Mouse (Mus musculus) ES-E14 (cell line): ENCODE results near the gene Rhog.

Experiments used
- CHD2 ChIP-seq: IDR thresholded peaks from 2 replicates; pipeline ENCODE4 v1.6.1; 2014; ENCODE audit warnings: mild to moderate bottlenecking, low read depth, low read length, inconsistent platforms
- HCFC1 ChIP-seq: IDR thresholded peaks from 2 replicates; pipeline ENCODE4 v1.6.1; 2012; ENCODE audit warnings: low read length, inconsistent platforms, borderline replicate concordance; ENCODE audit not compliant: insufficient read depth
- MAFK ChIP-seq: IDR thresholded peaks from 2 replicates; pipeline ENCODE4 v1.6.1; 2014; ENCODE audit warnings: mild to moderate bottlenecking, low read depth, low read length, inconsistent platforms; ENCODE audit not compliant: insufficient read depth
- ZNF384 ChIP-seq: IDR thresholded peaks from 2 replicates; pipeline ENCODE4 v1.6.1; 2012; ENCODE audit warnings: low read depth, low read length, inconsistent platforms

DNA sequence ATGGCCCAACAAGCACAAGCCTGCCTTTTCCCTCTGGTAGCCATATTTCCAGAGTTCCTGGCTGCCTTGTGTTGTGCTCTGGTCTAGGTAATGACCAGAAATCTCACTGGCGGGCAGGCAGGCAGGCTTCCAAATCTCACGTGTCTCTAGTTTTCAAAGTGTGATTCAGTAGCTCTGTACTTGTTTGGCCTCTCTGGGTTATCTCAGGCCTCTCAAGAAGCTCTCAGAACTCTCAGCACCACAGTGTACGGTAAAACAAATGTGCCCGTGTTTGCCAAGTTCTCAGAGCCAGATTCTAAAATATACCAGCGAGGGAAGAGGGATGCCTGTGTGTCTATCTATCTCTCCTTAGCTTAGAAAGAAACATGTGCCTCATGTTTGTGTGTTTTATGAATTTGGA lies 26.4 kb upstream of the Rhog start:
- no peak for TF ChIP-seq ZNF384
- TF ChIP-seq HCFC1: no peak
- no peak for TF ChIP-seq MAFK
- TF ChIP-seq CHD2: no peak
